Mouse (Mus musculus) layer of hippocampus, adult 18-20 months (tissue): Measurements from ENCODE around the gene Trio. TPM values are rescaled to one million over a fixed set of nuclear protein-coding genes. Genes with fewer than 3 reads are reported as not detected.
A peak's percentile ranks its signal among the peaks of the same experiment; 100 is the strongest.
"Not testable (repeated sequence)": the region's sequence is repeated elsewhere in the genome, so short reads cannot be mapped to it uniquely, and the experiment has no call there.

Experiments
- DNase-seq, 2 experiments: peaks; one replicate each; pipeline ENCODE4 v3.0.0; 2022; ENCODE audit warnings: low spot score in 2 of 2
- total RNA-seq, 2 experiments: library from RNA; stranded (reverse); gene quantifications; 2 replicates each; pipeline ENCODE4 v1.2.3; 2021

Trio gene
- total RNA-seq, 2 experiments from 2014 or later = 283 to 296 TPM

- no peak for DNase-seq
These were observed 174.3 kb downstream of the Trio start for GRCm38 (mm10) chr15:27851312-27851711.

- peak in 1 of 2 experiments; percentile 28 for DNase-seq
These were observed 174.7 kb downstream of the Trio start for GRCm38 (mm10) chr15:27850904-27851303.

- DNase-seq = no peak
These were observed 175.7 kb downstream of the Trio start for GRCm38 (mm10) chr15:27849910-27850309.

DNA sequence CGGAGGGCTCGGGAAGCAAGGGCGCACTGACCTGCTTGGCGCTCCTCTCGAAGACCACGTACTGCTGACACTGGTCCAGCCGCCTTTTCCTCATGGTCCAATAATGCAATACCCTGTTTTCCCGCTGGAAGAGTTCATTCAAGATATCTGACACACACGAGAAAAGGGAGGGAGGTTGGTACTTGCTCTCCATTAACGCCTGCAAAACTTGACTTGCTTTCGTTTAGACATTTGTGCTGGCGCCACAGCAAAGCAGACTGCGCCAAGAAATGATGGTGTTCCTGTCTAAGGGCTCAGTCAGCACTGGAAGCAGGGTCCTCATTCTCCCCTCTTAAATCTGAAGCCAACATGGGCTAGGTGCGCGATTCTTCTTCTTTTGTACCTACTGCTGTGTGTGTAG is 184.0 kb downstream of the Trio start:
- no peak for DNase-seq

DNA sequence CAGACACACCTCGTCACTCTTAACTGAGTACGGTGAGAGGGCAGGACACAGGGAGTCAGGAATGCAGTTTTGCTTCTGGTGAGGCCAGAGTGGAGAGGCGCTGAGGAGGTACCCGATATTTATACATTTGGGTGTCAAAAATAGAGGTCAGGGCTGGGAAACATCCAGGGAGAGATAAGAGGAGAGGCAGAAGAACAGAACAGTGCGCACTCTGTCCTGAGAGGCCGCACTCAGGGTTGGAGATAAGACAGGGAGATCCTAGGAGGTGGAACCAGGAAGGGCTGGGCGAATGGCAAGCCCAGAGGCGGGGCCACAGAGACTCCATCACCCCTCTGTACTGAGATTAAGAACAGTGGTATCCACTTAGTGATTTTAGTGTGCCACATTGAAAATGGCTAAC is 185.1 kb downstream of the Trio start:
- DNase-seq = no peak

DNA sequence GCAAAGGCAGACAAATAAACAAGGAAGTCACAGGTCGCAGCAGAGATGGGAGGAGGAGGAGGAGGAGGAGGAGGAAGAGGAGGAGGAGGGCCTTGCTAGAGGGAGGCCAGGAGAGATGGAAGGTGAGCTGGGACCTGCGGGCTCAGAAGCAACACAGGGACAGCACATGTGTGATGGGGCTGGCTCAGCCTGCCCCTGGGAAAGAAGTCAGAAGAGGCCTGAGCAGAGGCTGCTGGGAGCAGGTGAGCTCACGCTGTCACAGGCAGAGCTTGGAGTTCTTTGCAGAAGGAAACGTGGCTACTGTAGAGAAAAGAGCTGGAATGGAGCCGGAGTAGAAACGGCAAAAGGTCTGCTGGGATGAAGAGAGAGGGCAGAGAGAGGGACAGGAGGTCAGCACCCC is 185.5 kb downstream of the Trio start:
- no peak for DNase-seq

DNA sequence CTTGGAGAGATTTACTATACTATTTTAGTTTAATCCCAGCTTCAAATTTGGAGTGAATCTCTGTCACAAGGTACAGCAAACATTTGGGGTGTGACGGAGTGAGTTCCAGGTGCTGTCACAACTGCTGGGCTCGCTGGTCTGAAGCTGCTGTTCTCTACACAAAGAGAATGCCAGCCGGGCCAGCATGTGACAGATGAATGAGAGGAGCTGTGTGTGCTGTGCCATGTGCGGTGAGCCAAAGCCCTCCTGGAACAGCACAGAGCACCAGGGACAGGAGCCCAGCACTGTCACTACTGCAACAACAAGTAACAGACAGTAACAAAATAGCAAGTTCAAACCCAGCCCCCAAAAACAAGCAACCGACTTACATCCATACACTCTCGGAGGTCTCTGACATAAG is 194.0 kb downstream of the Trio start:
- DNase-seq = peak; percentile 59 to 75

DNA sequence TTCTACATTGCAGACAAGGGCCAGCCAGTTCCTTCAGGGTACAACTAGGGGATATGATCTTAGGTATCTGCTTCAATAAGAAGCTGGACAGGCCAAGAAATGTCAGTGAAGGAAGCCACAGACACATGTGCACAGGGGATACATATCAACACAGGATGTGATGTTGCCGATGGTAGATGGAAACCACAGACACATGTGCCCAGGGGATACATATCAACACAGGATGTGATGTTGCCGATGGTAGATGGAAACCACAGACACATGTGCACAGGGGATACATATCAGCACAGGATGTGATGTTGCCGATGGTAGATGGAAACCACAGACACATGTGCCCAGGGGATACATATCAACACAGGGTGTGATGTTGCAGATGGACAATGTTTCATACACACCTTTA is 197.8 kb downstream of the Trio start:
- DNase-seq = not testable (repeated sequence)

GRCm38 (mm10) chr15:27826886-27827285 is 198.8 kb downstream of the Trio start:
- no peak for DNase-seq

GRCm38 (mm10) chr15:27826048-27826637 is 199.5 kb downstream of the Trio start:
- no peak for DNase-seq

GRCm38 (mm10) chr15:27825390-27825789 is 200.3 kb downstream of the Trio start:
- DNase-seq = no peak

- peak in 1 of 2 experiments; percentile 77 for DNase-seq
These were observed 202.1 kb downstream of the Trio start for GRCm38 (mm10) chr15:27823581-27823980.

DNA sequence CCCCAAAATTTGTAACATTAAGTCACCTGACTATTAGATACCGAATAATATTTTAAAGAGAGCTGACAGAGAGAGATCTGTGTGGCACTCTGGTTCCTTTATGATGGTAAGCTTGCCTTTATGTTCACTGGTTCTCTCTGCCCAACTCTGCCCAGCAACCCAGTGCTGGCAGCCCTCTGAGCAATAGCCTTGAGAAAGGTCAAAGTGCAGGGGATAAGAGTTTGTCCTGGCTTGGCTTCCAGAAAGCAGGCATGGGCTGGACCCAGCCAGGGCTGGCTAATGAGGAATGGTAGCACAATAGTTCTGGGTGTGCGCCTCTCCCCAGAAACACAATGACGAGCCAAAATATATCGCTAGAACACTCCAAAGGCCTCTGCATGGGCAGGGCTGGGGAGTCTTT is 203.2 kb downstream of the Trio start:
- DNase-seq = no peak

DNA sequence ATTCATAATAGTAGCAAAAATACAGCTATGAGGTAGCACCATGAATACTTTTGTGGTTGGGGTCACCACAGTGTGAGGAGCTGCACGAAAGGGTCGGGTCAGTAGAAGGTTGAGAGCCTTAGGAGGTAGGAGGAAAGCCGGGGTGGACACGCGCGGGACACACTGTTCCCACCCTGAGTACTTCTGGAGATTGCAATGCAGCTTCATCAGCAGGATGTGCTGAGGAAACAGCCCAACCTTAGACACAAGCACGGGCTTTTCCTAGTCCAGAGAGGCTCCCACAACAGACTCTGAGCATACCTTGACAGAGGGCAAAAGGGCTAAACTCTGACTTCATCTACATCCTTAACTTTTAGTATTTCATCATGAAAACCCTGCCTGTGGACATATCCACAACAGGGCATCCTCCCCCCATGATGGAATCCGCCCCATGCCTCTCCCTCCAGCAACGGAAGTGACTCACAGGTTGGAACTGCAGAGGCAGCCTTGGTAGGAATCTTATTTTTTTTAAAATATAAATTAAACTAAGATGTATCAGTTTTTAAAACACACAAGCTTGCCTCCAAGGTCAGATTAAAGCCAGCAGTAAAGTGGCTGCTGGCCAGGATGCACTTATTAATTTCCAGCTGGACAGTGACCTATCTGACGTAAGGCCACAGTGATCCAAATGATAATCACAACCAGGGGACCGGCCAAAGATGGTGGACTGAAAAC is 203.8 kb downstream of the Trio start:
- no peak for DNase-seq

GRCm38 (mm10) chr15:27817096-27817495 is 208.6 kb downstream of the Trio start:
- DNase-seq = peak; percentile 58 to 75

DNA sequence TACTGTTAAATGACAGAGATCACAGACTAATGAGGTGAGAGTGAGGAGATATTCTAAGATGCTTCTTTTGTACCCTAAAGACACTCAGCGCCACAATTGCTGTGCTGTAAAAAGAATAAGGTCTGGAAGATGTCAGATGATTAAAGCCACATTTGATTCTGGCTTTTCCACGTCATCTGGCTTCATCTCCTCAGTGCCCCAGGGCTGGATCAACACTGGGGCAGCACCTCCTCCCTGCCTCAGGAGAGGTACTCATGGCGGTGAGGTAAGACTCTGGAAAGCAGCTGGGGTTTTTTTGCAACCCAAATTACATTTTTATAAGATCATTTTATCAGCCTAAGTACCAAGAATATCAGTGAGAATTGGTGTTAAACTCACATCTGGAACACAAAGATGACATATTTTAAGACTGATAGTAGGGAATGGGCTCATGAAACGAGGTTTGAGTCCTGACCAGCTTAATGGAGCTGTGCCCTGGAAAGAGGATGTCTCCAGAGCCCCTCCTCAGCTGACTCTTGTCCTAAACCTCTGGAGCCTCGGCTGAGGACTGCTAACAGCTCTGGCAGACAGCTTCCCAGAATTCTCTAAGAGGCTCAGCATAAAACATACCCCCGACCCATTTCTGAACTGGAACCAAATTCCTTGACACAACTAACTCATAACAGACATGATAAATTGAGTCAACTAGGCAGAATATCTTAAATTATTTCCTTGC is 210.8 kb downstream of the Trio start:
- no peak for DNase-seq

GRCm38 (mm10) chr15:27810793-27811488 is 214.7 kb downstream of the Trio start:
- DNase-seq = no peak

DNA sequence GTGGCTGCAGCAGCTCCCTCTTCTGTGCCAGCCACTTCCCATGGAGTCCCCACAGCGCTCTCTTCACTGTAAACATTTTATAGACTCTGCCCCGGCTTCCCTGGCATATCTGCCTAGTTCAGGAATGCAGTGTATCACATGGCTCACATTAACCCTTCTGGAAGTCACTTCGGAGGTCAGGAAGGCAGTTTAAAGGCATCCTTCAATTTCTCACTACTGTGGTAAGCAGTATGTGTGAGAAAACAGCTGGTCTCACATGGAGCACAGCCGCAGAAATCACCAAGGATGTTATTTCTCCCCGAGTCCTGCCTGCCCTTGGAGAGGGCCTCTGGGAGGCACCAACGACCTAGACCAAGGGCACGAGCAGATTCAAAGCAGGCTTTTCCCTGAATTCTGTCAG is 215.4 kb downstream of the Trio start:
- DNase-seq = no peak

DNA sequence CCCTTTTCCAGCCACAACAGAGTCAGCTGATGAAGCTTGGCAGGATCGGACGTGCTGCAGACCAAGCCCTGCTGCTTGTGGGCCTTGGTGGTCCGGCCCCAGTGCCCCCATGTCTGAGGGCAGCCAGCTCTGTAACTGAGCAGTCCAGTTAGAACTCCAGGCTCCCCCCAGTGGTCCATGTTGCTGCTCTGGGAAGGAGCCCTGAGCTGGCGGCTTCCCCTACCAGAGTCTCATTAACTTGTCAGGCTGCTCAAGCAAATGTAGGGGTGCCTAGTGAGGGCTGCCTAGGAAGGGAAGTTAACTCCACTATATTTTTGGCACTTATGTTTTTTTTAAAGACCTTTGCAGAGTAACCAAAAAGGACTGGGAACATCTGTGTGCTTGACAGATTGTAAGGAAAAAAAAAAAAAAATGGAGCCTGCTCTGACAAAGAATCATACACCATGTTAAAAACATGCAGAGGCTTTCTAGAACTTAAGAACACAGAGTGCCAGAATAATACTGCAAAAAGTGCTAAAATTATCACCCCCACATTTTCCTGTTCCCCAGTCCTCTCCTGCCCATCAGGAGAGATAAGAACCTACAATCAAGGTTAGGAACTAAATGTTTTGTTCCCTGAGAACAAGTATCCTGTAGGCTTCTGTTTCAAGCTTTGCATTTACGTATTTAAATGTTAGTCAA is 216.9 kb downstream of the Trio start:
- peak; percentile 50 to 67 for DNase-seq

GRCm38 (mm10) chr15:27806219-27806618 is 219.4 kb downstream of the Trio start:
- no peak for DNase-seq

GRCm38 (mm10) chr15:27805654-27806053 is 220.0 kb downstream of the Trio start:
- no peak for DNase-seq
